In the genomic region with DNA sequence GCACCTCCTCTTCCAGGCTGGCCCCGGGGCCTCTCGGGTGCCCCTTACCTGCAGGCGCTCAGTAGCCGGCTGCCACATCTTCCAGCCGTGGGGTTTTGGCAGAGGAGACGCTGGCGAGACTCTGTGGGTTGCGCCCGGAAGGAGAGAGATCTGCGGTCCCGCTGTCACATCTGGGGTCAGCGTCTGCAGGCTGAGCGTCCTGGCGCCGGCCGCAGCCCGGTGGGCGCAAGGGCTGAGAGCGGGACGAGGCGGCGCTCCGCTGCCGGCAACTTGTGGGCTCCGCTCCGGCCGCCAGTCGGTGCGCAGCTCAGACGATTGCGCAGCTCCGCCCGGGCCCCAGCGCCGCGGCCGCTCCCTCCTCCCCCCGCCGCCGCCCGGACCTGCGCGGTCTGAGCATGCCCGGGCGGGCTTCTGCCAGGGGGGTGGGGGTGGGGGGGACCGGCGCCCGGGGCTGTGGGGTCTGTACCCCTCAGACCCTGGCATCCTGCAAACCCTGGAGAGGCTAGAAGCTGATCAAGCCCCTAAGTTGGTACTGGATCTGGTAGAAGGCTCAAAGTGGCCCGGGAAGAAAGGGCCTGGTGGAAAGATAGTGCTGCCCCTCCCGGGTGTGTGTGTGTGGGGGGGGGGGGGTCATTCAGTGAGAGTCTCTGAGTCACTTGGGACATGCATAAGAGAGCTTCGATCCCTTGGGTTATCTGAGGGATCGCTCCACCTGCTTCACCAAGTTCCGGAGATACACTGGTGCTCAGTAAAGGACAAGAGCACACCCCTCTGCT, we compare ENCODE assay signal across 8 mouse cellular contexts.
DNase-seq lines count a peak whose midpoint lies in the region; ATAC-seq lines count a peak whose summit lies in the region.

No protein-coding gene starts in this region.

- peak overlapping the region; percentile 64 for H3K9ac ChIP-seq in hindbrain, embryonic 15.5 days

- intact Hi-C loops in left cerebral cortex, postnatal 36 days (cut with DNase I) = loop anchor here (10.0 kb wide), 5 partner anchors 130 to 540 kb away; a partner anchor contains a TSS

- H3K36me3 ChIP-seq in hindbrain, embryonic 15.5 days = no peaks in the 10 kb centered on the region

- peak overlapping the region; percentile 63 for H3K4me2 ChIP-seq in hindbrain, embryonic 15.5 days

- H3K27me3 ChIP-seq in hindbrain, embryonic 15.5 days = no peaks in the 10 kb centered on the region

- peak; percentile 92 for ATAC-seq in hindbrain, embryonic 15.5 days (ENCODE audit: low FRiP score, low read depth)
- ATAC-seq in megakaryocyte progenitor cell, adult 5-6 weeks (replicated peaks; ENCODE audit: poor library complexity) = peak; percentile 61

- peaks cover 58% of the 10 kb centered on the region for H3K4me1 ChIP-seq in hindbrain, embryonic 15.5 days (replicated peaks)

- no peaks in the 10 kb centered on the region for H3K9me3 ChIP-seq in hindbrain, embryonic 15.5 days

- peak overlapping the region; percentile 66 for H3K27ac ChIP-seq in hindbrain, embryonic 15.5 days (replicated peaks)

- 3% methylated on average over 33 of the region's 53 CpGs for WGBS in hindbrain, embryonic 15.5 days

- DNase-seq in adrenal gland, postnatal 10 days = peak; percentile 82
- DNase-seq in cerebellum, postnatal 36 days = peak; percentile 63 to 71
- peak; percentile 65 for DNase-seq in gastrocnemius, postnatal 10 days
- DNase-seq in left cerebral cortex, postnatal 36 days (ENCODE audit: low spot score in 2 of 2) = peak; percentile 64 to 74
- peak; percentile 66 for DNase-seq in right cerebral cortex, postnatal 14 days
- no peak for DNase-seq in adipocyte (ENCODE audit: low spot score)

- peak overlapping the region; percentile 58 for H3K4me3 ChIP-seq in hindbrain, embryonic 15.5 days
